Mouse (Mus musculus) frontal cortex, postnatal 25 days (tissue): Measurements from ENCODE around the gene Gm28919.
"Not testable (repeated sequence)": the region's sequence is repeated elsewhere in the genome, so short reads cannot be mapped to it uniquely, and the experiment has no call there.

Source experiments
- DNase-seq, 2 experiments: peaks; one replicate each; pipeline ENCODE4 v3.0.0; 2022; ENCODE audit warnings: low spot score in 2 of 2

Gene Gm28919

DNA sequence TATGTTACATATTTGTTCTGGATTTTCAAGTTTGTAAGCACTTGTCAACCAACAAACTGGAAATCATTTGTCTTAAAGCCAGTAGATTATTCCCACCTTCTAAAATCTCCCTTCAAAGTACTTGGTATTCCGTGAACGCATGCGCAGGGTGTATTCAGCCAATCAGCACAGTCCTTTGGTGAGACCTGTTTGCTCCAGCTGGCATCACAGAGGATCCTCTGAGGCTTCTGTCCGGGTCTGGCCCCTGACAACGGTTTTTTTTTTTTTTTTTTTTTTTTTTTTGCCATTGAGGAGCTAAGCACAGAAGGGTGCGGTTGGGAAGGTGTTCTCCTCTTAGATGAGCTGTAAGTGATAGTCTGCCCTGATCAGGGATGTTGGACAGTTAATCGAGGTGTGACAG, at the start of gene Gm28919:
Gene Gm28919 (plus strand): TSS at position 301 of the 400 bp plus-strand sequence.
- DNase-seq = not testable (repeated sequence)
